Mouse (Mus musculus): ENCODE measurements around the gene Jade3. TPM values are rescaled to one million over a fixed set of nuclear protein-coding genes. Genes with fewer than 3 reads are reported as not detected.
A peak's percentile ranks its signal among the peaks of the same experiment; 100 is the strongest.

Gene Jade3
- total and polyA plus RNA-seq, 3 experiments = 19.7 to 22.7 TPM; not detected in 1

DNA sequence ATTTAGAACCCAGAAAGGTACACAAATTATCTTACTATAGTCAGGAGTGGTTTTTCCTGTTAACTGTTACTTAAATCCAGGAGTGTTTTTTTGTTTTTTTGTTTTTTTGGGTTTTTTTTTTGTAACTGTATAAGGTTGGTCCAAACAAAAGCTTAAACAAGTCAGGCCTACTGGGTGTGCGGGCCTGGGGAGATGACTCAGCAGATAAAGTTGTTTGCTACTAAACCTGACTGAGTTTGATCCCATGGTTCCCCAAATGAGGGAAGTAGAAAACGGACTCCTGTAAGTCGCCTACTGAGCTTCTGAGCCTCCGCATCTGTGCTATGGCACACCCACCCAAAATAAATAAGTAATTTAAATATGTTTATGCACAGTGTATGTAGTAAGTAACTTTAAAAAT is 6.0 kb upstream of the Jade3 start:
- H3K79me2 ChIP-seq (ENCODE audit: control insufficient read depth, insufficient read depth, low read length, poor library complexity) = no peaks in the 10 kb centered on the region
- H3K27ac ChIP-seq (ENCODE audit: control insufficient read depth, low read depth, low read length) = peak overlapping the region; percentile 48
- H3K9ac ChIP-seq (ENCODE audit: control insufficient read depth, low read depth, low read length, poor library complexity, severe bottlenecking) = peak overlapping the region; percentile 44

DNA sequence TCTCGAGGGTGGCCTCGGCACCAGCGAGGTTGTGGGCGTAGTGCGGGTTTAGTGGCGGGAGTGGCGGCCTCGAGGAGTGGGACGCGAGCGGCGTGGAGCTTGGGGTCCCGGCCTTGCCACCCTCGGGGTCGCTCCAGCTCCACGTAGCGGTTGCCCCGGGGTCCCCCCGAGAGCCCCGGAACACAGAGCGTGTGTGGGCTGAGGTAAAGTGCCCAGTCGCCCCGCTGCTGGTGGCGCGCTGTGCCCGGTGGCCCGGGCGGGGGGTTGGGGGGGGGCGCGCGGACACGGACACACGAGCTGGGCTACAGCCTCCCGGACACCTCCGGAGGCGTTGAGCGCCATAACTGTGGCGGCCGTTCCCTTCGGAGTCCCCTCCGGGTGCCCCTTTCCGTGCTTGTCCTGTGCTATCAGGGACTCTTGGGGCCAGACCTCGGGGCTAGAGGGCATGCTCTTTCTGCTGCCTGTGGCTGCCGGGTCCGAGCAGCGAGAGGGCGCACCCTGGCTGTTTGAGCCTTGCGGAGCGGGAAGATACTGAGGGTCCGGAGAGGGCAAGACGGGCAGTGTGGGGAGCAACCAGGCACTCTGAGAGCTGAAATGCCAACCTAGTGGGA is 456 bp downstream of the Jade3 start:
- H3K4me1 ChIP-seq (ENCODE audit: control insufficient read depth in 1 of 2, insufficient read depth in 2 of 2, low read length in 2 of 2) = peaks cover 4 to 5% of the 10 kb centered on the region in 2 experiments; a peak in 3 of 4 replicates
- H3K27me3 ChIP-seq (ENCODE audit: control insufficient read depth in 1 of 2, insufficient read depth in 2 of 2, low read length in 2 of 2) = no peaks in the 10 kb centered on the region
- no peaks in the 10 kb centered on the region for H3K9me3 ChIP-seq (replicated peaks; ENCODE audit: insufficient read depth, low read length)
- H3K9ac ChIP-seq (ENCODE audit: control insufficient read depth, low read depth, low read length, poor library complexity, severe bottlenecking) = peak overlapping the region; percentile 96
- peak; percentile 9; the same call in 1 of the 2 replicates for TF ChIP-seq MXI1 (IDR thresholded peaks at IDR 0.05; ENCODE audit: low read depth, low read length)
- peak in 2 of 3 experiments; percentile 12 to 18; a peak in 2 of 6 replicates for TF ChIP-seq CTCF (IDR thresholded peaks at IDR 0.05 in 2 of 3, conservative IDR thresholded peaks at IDR 0.05 in 1 of 3; ENCODE audit: control insufficient read depth in 1 of 3, insufficient read depth in 1 of 3, low read depth in 2 of 3, low read length in 3 of 3, poor library complexity in 1 of 3, severe bottlenecking in 1 of 3)
- no peak for TF ChIP-seq EP300 (IDR thresholded peaks at IDR 0.05; ENCODE audit: low read depth in 1 of 2, low read length in 2 of 2)
- peak overlapping the region; percentile 85 for H3K27ac ChIP-seq (ENCODE audit: control insufficient read depth, low read depth, low read length)
- H3K36me3 ChIP-seq (ENCODE audit: control insufficient read depth in 1 of 2, insufficient read depth in 2 of 2, low read length in 2 of 2) = peaks cover 12 to 15% of the 10 kb centered on the region in 2 experiments
- peak overlapping the region; percentile 90 to 92 for H3K4me3 ChIP-seq (ENCODE audit: control insufficient read depth in 1 of 2, insufficient read depth in 1 of 2, low read depth in 2 of 2, low read length in 2 of 2)
- DNase-seq (ENCODE audit: low read depth, low spot score) = peak; percentile 57
- H3K79me2 ChIP-seq (ENCODE audit: control insufficient read depth, insufficient read depth, low read length, poor library complexity) = peaks cover 10% of the 10 kb centered on the region

More for the DNA sequence above, 6.0 kb upstream of the Jade3 start:
- Histone ChIP-seq H3K9me3 (replicated peaks; ENCODE audit: insufficient read depth, low read length) (no peaks in the 10 kb centered on the region), H3K27me3 (ENCODE audit: control insufficient read depth in 1 of 2, insufficient read depth in 2 of 2, low read length in 2 of 2) (no peaks in the 10 kb centered on the region), H3K4me3 (ENCODE audit: control insufficient read depth in 1 of 2, insufficient read depth in 1 of 2, low read depth in 2 of 2, low read length in 2 of 2) (no peak overlapping the region), H3K4me1 (ENCODE audit: control insufficient read depth in 1 of 2, insufficient read depth in 2 of 2, low read length in 2 of 2) (peaks cover 8 to 10% of the 10 kb centered on the region in 2 experiments), H3K36me3 (ENCODE audit: control insufficient read depth in 1 of 2, insufficient read depth in 2 of 2, low read length in 2 of 2) (peaks cover 0 to 19% of the 10 kb centered on the region in 2 experiments; a peak in 2 of 4 replicates)
- TF ChIP-seq GATA1 (IDR thresholded peaks at IDR 0.05; ENCODE audit: low read depth, low read length) (peak; percentile 50; the same call in 1 of the 2 replicates), TBP (IDR thresholded peaks at IDR 0.05; ENCODE audit: low read depth, low read length) (0 out of 2 replicates have a peak, but pooled peaks have one; percentile 21), NELFE (IDR thresholded peaks at IDR 0.05; ENCODE audit: low read depth, low read length) (no peak), ETS1 (IDR thresholded peaks at IDR 0.05; ENCODE audit: low read depth, low read length) (no peak), HCFC1 (IDR thresholded peaks at IDR 0.05; ENCODE audit: low read depth, low read length) (peak; percentile 36; the same call in 1 of the 2 replicates), JUND (IDR thresholded peaks at IDR 0.05; ENCODE audit: low read depth, low read length) (peak; percentile 47; the same call in 1 of the 2 replicates), TCF12 (IDR thresholded peaks at IDR 0.05; ENCODE audit: low read depth, low read length) (peak; percentile 17; the same call in 1 of the 2 replicates), SIN3A (IDR thresholded peaks at IDR 0.05; ENCODE audit: low read length) (0 out of 2 replicates have a peak, but pooled peaks have one; percentile 16), POLR2AphosphoS5 (IDR thresholded peaks at IDR 0.05; ENCODE audit: borderline replicate concordance, low read depth, low read length) (no peak), ELF1 (IDR thresholded peaks at IDR 0.05; ENCODE audit: low read depth, low read length) (peak; percentile 17; the same call in 1 of the 2 replicates), E2F4 (IDR thresholded peaks at IDR 0.05; ENCODE audit: borderline replicate concordance, low read depth, low read length) (no peak), ZC3H11A (IDR thresholded peaks at IDR 0.05; ENCODE audit: low read depth, low read length) (no peak), MAFK (IDR thresholded peaks at IDR 0.05; ENCODE audit: borderline replicate concordance, low read depth, low read length) (peak; percentile 89), ZKSCAN1 (IDR thresholded peaks at IDR 0.05; ENCODE audit: low read depth, low read length) (peak; percentile 86; the same call in 1 of the 2 replicates), EP300 (IDR thresholded peaks at IDR 0.05; ENCODE audit: low read depth in 1 of 2, low read length in 2 of 2) (peak; percentile 34 to 36; a peak in 3 of 4 replicates), GABPA (IDR thresholded peaks at IDR 0.05; ENCODE audit: low read depth, low read length) (peak; percentile 82), MYC (IDR thresholded peaks at IDR 0.05; ENCODE audit: low read depth, low read length) (no peak)
- peak; percentile 84 for DNase-seq (ENCODE audit: low read depth, low spot score)

Measured in MEL (cell line).